ENCODE assay signal across 9 mouse cellular contexts in the genomic region with DNA sequence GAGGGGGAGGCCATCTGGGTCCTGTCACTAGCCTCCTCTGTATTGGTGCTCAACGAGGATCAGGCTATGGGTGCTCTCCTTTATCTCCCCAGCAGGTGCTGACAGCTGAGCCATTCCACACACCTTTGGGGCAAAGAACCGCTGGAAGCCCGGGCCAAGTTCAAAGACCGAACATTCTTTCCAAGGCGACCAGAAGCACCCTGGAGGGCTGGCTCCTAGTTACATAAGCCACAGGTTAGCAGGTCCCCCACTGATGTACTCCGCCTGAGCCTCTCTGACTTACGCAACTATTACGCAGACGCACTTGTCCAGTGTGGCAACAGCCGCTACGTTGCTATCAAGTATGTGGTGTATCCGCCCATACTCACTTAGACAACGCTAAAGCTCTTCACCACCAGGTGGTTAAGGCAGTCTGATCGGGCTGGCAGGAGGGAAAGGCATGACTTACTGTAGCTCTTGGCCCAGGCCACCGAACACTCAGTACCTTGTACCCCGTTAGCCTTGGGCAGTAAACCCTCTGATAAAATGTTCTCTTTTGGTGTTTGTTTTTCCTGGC.
A peak's percentile ranks its signal among the peaks of the same experiment; 100 is the strongest.
DNase-seq lines count a peak whose midpoint lies in the region; ATAC-seq lines count a peak whose summit lies in the region.
"Had no signal": no experiment of that assay in that cellular context is flagged by ENCODE, and none has a peak within 500 bp of the region (broad histone marks: within the 10 kb centered on the region; RNA-seq: fewer than 3 reads in every experiment).

No protein-coding gene starts in this region.

- no peaks in the 10 kb centered on the region for H3K36me3 ChIP-seq in heart, embryonic 13.5 days
- H3K36me3 ChIP-seq in limb, embryonic 13.5 days = no peaks in the 10 kb centered on the region

- ATAC-seq in heart, embryonic 13.5 days (ENCODE audit: extremely low read depth, insufficient number of reproducible peaks, low FRiP score, low TSS enrichment) = 0 out of 2 replicates have a peak, but pooled peaks have one; percentile 35
- peak; percentile 37; the same call in 1 of the 2 replicates for ATAC-seq in limb, embryonic 13.5 days (ENCODE audit: low FRiP score, low read depth)
- no peak for ATAC-seq in erythroblast, adult 5-6 weeks (replicated peaks; ENCODE audit: low FRiP score, poor library complexity, severe bottlenecking)

- H3K4me1 ChIP-seq in heart, embryonic 13.5 days = peaks cover 35% of the 10 kb centered on the region
- peaks cover 28% of the 10 kb centered on the region for H3K4me1 ChIP-seq in limb, embryonic 13.5 days

- H3K27me3 ChIP-seq in heart, embryonic 13.5 days (replicated peaks) = peaks cover 7% of the 10 kb centered on the region
- H3K27me3 ChIP-seq in limb, embryonic 13.5 days = no peaks in the 10 kb centered on the region
- H3K27me3 ChIP-seq: CH12.LX had no signal

- no peak overlapping the region for H3K9ac ChIP-seq in heart, embryonic 13.5 days
- H3K9ac ChIP-seq in limb, embryonic 13.5 days = no peak overlapping the region

- H3K27ac ChIP-seq in heart, embryonic 13.5 days (replicated peaks) = peak overlapping the region; percentile 68
- H3K27ac ChIP-seq in limb, embryonic 13.5 days = peak overlapping the region; percentile 28; the same call in 1 of the 2 replicates

- H3K4me2 ChIP-seq in heart, embryonic 13.5 days = peak overlapping the region; percentile 44
- H3K4me2 ChIP-seq in limb, embryonic 13.5 days (replicated peaks) = no peak overlapping the region

- peak; percentile 16 to 28 for DNase-seq in cerebellum, postnatal 25 days
- no peak for DNase-seq in cerebellum, postnatal 4 days (ENCODE audit: low spot score in 2 of 2)
- DNase-seq in skeletal muscle tissue, adult 2 months (ENCODE audit: low read depth, low spot score) = peak; percentile 88
- DNase-seq in T-cell, adult 2 months (ENCODE audit: low spot score) = no peak
- DNase-seq in urinary bladder, postnatal 25 days (ENCODE audit: low spot score) = no peak

- no peak overlapping the region for H3K4me3 ChIP-seq in heart, embryonic 13.5 days
- H3K4me3 ChIP-seq in limb, embryonic 13.5 days = no peak overlapping the region

- 0 out of 2 replicates have a peak, but pooled peaks cover 7% of the 10 kb centered on the region for H3K9me3 ChIP-seq in heart, embryonic 13.5 days
- no peaks in the 10 kb centered on the region for H3K9me3 ChIP-seq in limb, embryonic 13.5 days

- WGBS in heart, embryonic 13.5 days = 31% methylated on average over 16 of the region's 16 CpGs
- WGBS in limb, embryonic 13.5 days = 70% methylated on average over 16 of the region's 16 CpGs

Comparison
In these comparisons a context has a peak if more than half of its experiments do, and no peak if none do; other contexts are left out.
1. DNase-seq: peak in cerebellum, postnatal 25 days (2 of 2) and skeletal muscle tissue, adult 2 months (single experiment); none in cerebellum, postnatal 4 days (0 of 2), T-cell, adult 2 months (single experiment) and urinary bladder, postnatal 25 days (single experiment).